Mouse (Mus musculus): ENCODE results near the gene Ncs1. TPM values are rescaled to one million over a fixed set of nuclear protein-coding genes. Genes with fewer than 3 reads are reported as not detected.

The Ncs1 gene
- polyA plus RNA-seq, 1 experiment from 2014 or later: 45.6 TPM

- Histone ChIP-seq H3K27me3 (replicated peaks; ENCODE audit: control insufficient read depth, insufficient read depth, low read length) (no peaks in the 10 kb centered on the region), H3K27ac (replicated peaks; ENCODE audit: low read depth, low read length) (no peak overlapping the region), H3K4me1 (ENCODE audit: control insufficient read depth, insufficient read depth, low read length) (peaks cover 13% of the 10 kb centered on the region; the same call in 1 of the 2 replicates), H3K9ac (ENCODE audit: low read depth, low read length) (no peak overlapping the region), H3K4me2 (ENCODE audit: low read depth, low read length) (no peak overlapping the region), H3K36me3 (ENCODE audit: control insufficient read depth, insufficient read depth, low read length) (no peaks in the 10 kb centered on the region; the same call in 1 of the 2 replicates), H3K4me3 (ENCODE audit: low read depth, low read length) (no peak overlapping the region), H3K9me3 (ENCODE audit: control insufficient read depth, low read length) (no peaks in the 10 kb centered on the region)
- DNase-seq (ENCODE audit: low spot score): no peak
- 89% methylated on average over 1 of the region's 1 CpGs for WGBS
- ATAC-seq (ENCODE audit: low read depth): no peak
These were observed 25.4 kb downstream of the Ncs1 start for GRCm38 (mm10) chr2:31271071-31271470.

GRCm38 (mm10) chr2:31274993-31275392, 29.4 kb downstream of the Ncs1 start:
- 94% methylated on average over 6 of the region's 6 CpGs for WGBS
- ATAC-seq (ENCODE audit: low read depth) (no peak), DNase-seq (ENCODE audit: low spot score) (no peak)
- Histone ChIP-seq H3K9ac (ENCODE audit: low read depth, low read length) (no peak overlapping the region), H3K27me3 (replicated peaks; ENCODE audit: control insufficient read depth, insufficient read depth, low read length) (no peaks in the 10 kb centered on the region), H3K4me3 (ENCODE audit: low read depth, low read length) (no peak overlapping the region), H3K4me2 (ENCODE audit: low read depth, low read length) (no peak overlapping the region), H3K36me3 (ENCODE audit: control insufficient read depth, insufficient read depth, low read length) (no peaks in the 10 kb centered on the region; the same call in 1 of the 2 replicates), H3K9me3 (ENCODE audit: control insufficient read depth, low read length) (no peaks in the 10 kb centered on the region), H3K27ac (replicated peaks; ENCODE audit: low read depth, low read length) (no peak overlapping the region), H3K4me1 (ENCODE audit: control insufficient read depth, insufficient read depth, low read length) (no peaks in the 10 kb centered on the region)

GRCm38 (mm10) chr2:31277810-31278209, 32.2 kb downstream of the Ncs1 start:
- no peak overlapping the region for H3K9ac ChIP-seq (ENCODE audit: low read depth, low read length)
- ATAC-seq (ENCODE audit: low read depth) (no peak), DNase-seq (ENCODE audit: low spot score) (no peak)
- no peak overlapping the region for H3K4me3 ChIP-seq (ENCODE audit: low read depth, low read length)
- H3K27ac ChIP-seq (replicated peaks; ENCODE audit: low read depth, low read length): no peak overlapping the region
- H3K4me1 ChIP-seq (ENCODE audit: control insufficient read depth, insufficient read depth, low read length): no peaks in the 10 kb centered on the region
- peaks cover 22% of the 10 kb centered on the region for H3K36me3 ChIP-seq (ENCODE audit: control insufficient read depth, insufficient read depth, low read length)
- no peaks in the 10 kb centered on the region for H3K9me3 ChIP-seq (ENCODE audit: control insufficient read depth, low read length)
- no peaks in the 10 kb centered on the region for H3K27me3 ChIP-seq (replicated peaks; ENCODE audit: control insufficient read depth, insufficient read depth, low read length)
- WGBS: 69% methylated on average over 6 of the region's 6 CpGs
- H3K4me2 ChIP-seq (ENCODE audit: low read depth, low read length): no peak overlapping the region

GRCm38 (mm10) chr2:31278483-31278882, 32.9 kb downstream of the Ncs1 start:
- DNase-seq (ENCODE audit: low spot score) (no peak), ATAC-seq (ENCODE audit: low read depth) (no peak)
- no peaks in the 10 kb centered on the region for H3K9me3 ChIP-seq (ENCODE audit: control insufficient read depth, low read length)
- H3K9ac ChIP-seq (ENCODE audit: low read depth, low read length): no peak overlapping the region
- H3K4me1 ChIP-seq (ENCODE audit: control insufficient read depth, insufficient read depth, low read length): no peaks in the 10 kb centered on the region
- 61% methylated on average over 5 of the region's 5 CpGs for WGBS
- H3K27ac ChIP-seq (replicated peaks; ENCODE audit: low read depth, low read length): no peak overlapping the region
- peaks cover 26% of the 10 kb centered on the region for H3K36me3 ChIP-seq (ENCODE audit: control insufficient read depth, insufficient read depth, low read length)
- no peak overlapping the region for H3K4me3 ChIP-seq (ENCODE audit: low read depth, low read length)
- no peaks in the 10 kb centered on the region for H3K27me3 ChIP-seq (replicated peaks; ENCODE audit: control insufficient read depth, insufficient read depth, low read length)
- no peak overlapping the region for H3K4me2 ChIP-seq (ENCODE audit: low read depth, low read length)

GRCm38 (mm10) chr2:31281138-31281537, 35.5 kb downstream of the Ncs1 start:
- no peak overlapping the region for H3K27ac ChIP-seq (replicated peaks; ENCODE audit: low read depth, low read length)
- H3K27me3 ChIP-seq (replicated peaks; ENCODE audit: control insufficient read depth, insufficient read depth, low read length): no peaks in the 10 kb centered on the region
- DNase-seq (ENCODE audit: low spot score) (no peak), ATAC-seq (ENCODE audit: low read depth) (no peak)
- H3K4me1 ChIP-seq (ENCODE audit: control insufficient read depth, insufficient read depth, low read length): no peaks in the 10 kb centered on the region
- H3K4me3 ChIP-seq (ENCODE audit: low read depth, low read length): no peak overlapping the region
- WGBS: 90% methylated on average over 8 of the region's 8 CpGs
- no peak overlapping the region for H3K9ac ChIP-seq (ENCODE audit: low read depth, low read length)
- no peaks in the 10 kb centered on the region for H3K9me3 ChIP-seq (ENCODE audit: control insufficient read depth, low read length)
- no peak overlapping the region for H3K4me2 ChIP-seq (ENCODE audit: low read depth, low read length)
- peaks cover 51% of the 10 kb centered on the region for H3K36me3 ChIP-seq (ENCODE audit: control insufficient read depth, insufficient read depth, low read length)

- no peak; the same call in 1 of the 2 replicates for ATAC-seq (ENCODE audit: low read depth)
- Histone ChIP-seq H3K9ac (ENCODE audit: low read depth, low read length) (no peak overlapping the region), H3K4me2 (ENCODE audit: low read depth, low read length) (no peak overlapping the region), H3K4me1 (ENCODE audit: control insufficient read depth, insufficient read depth, low read length) (no peaks in the 10 kb centered on the region), H3K4me3 (ENCODE audit: low read depth, low read length) (no peak overlapping the region), H3K9me3 (ENCODE audit: control insufficient read depth, low read length) (no peaks in the 10 kb centered on the region), H3K36me3 (ENCODE audit: control insufficient read depth, insufficient read depth, low read length) (peaks cover 62% of the 10 kb centered on the region), H3K27ac (replicated peaks; ENCODE audit: low read depth, low read length) (no peak overlapping the region), H3K27me3 (replicated peaks; ENCODE audit: control insufficient read depth, insufficient read depth, low read length) (no peaks in the 10 kb centered on the region)
- WGBS: 43% methylated on average over 7 of the region's 7 CpGs
- DNase-seq (ENCODE audit: low spot score): no peak
These were observed 36.6 kb downstream of the Ncs1 start for GRCm38 (mm10) chr2:31282266-31282665.

- WGBS: 92% methylated on average over 12 of the region's 12 CpGs
- ATAC-seq (ENCODE audit: low read depth): no peak
These were observed 37.3 kb downstream of the Ncs1 start for GRCm38 (mm10) chr2:31282880-31283279.

GRCm38 (mm10) chr2:31284531-31284930, 38.9 kb downstream of the Ncs1 start:
- DNase-seq (ENCODE audit: low spot score): no peak
- Histone ChIP-seq H3K4me3 (ENCODE audit: low read depth, low read length) (no peak overlapping the region), H3K4me1 (ENCODE audit: control insufficient read depth, insufficient read depth, low read length) (no peaks in the 10 kb centered on the region), H3K36me3 (ENCODE audit: control insufficient read depth, insufficient read depth, low read length) (peaks cover 78% of the 10 kb centered on the region), H3K9me3 (ENCODE audit: control insufficient read depth, low read length) (no peaks in the 10 kb centered on the region), H3K4me2 (ENCODE audit: low read depth, low read length) (no peak overlapping the region), H3K9ac (ENCODE audit: low read depth, low read length) (no peak overlapping the region), H3K27ac (replicated peaks; ENCODE audit: low read depth, low read length) (no peak overlapping the region), H3K27me3 (replicated peaks; ENCODE audit: control insufficient read depth, insufficient read depth, low read length) (no peaks in the 10 kb centered on the region)
- ATAC-seq (ENCODE audit: low read depth): no peak
- 84% methylated on average over 4 of the region's 5 CpGs for WGBS

More at GRCm38 (mm10) chr2:31282880-31283279, 37.3 kb downstream of the Ncs1 start:
- Histone ChIP-seq H3K36me3 (ENCODE audit: control insufficient read depth, insufficient read depth, low read length) (peaks cover 68% of the 10 kb centered on the region), H3K4me3 (ENCODE audit: low read depth, low read length) (no peak overlapping the region), H3K9ac (ENCODE audit: low read depth, low read length) (no peak overlapping the region), H3K9me3 (ENCODE audit: control insufficient read depth, low read length) (no peaks in the 10 kb centered on the region), H3K27me3 (replicated peaks; ENCODE audit: control insufficient read depth, insufficient read depth, low read length) (no peaks in the 10 kb centered on the region), H3K27ac (replicated peaks; ENCODE audit: low read depth, low read length) (no peak overlapping the region), H3K4me2 (ENCODE audit: low read depth, low read length) (no peak overlapping the region), H3K4me1 (ENCODE audit: control insufficient read depth, insufficient read depth, low read length) (no peaks in the 10 kb centered on the region)
- DNase-seq (ENCODE audit: low spot score): no peak

- no peaks in the 10 kb centered on the region for H3K4me1 ChIP-seq (ENCODE audit: control insufficient read depth, insufficient read depth, low read length)
- DNase-seq (ENCODE audit: low spot score) (no peak), ATAC-seq (ENCODE audit: low read depth) (no peak)
- H3K9ac ChIP-seq (ENCODE audit: low read depth, low read length): no peak overlapping the region
- H3K36me3 ChIP-seq (ENCODE audit: control insufficient read depth, insufficient read depth, low read length): peaks cover 49% of the 10 kb centered on the region
- no peaks in the 10 kb centered on the region for H3K27me3 ChIP-seq (replicated peaks; ENCODE audit: control insufficient read depth, insufficient read depth, low read length)
- WGBS: 10% methylated on average over 6 of the region's 6 CpGs
- H3K4me2 ChIP-seq (ENCODE audit: low read depth, low read length): no peak overlapping the region
- H3K4me3 ChIP-seq (ENCODE audit: low read depth, low read length): no peak overlapping the region
- no peak overlapping the region for H3K27ac ChIP-seq (replicated peaks; ENCODE audit: low read depth, low read length)
- H3K9me3 ChIP-seq (ENCODE audit: control insufficient read depth, low read length): no peaks in the 10 kb centered on the region
These were observed 45.8 kb downstream of the Ncs1 start for GRCm38 (mm10) chr2:31291421-31291820.
